Mouse (Mus musculus) MEL (cell line): ENCODE results near the gene Rpl36al.

Experiments used
- BHLHE40 ChIP-seq: IDR thresholded peaks from 2 replicates; pipeline ENCODE4 v1.6.1; 2012; ENCODE audit warnings: low read depth, mild to moderate bottlenecking, inconsistent platforms, low read length, improper control_type of control experiment, borderline replicate concordance
- CHD2 ChIP-seq: IDR thresholded peaks from 2 replicates; pipeline ENCODE4 v1.6.1; 2011; ENCODE audit warnings: low read length, improper control_type of control experiment
- CTCF ChIP-seq, 3 experiments: IDR thresholded peaks in 2 of 3; conservative IDR thresholded peaks in 1 of 3; 2 replicates each; pipeline ENCODE4 v1.5.1; 2011 to 2012; ENCODE audit warnings: low read length in 3 of 3, low read depth in 2 of 3, mild to moderate bottlenecking in 2 of 3, improper control_type of control experiment in 1 of 3, inconsistent platforms in 1 of 3, mixed read lengths in 1 of 3, moderate library complexity in 1 of 3; ENCODE audit not compliant: control insufficient read depth in 1 of 3, insufficient read depth in 1 of 3, poor library complexity in 1 of 3, severe bottlenecking in 1 of 3
- EP300 ChIP-seq, 2 experiments: IDR thresholded peaks; 2 replicates each; pipeline ENCODE4 v1.6.1; 2011; ENCODE audit warnings: improper control_type of control experiment in 2 of 2, low read length in 2 of 2, low read depth in 1 of 2, mild to moderate bottlenecking in 1 of 2
- GATA1 ChIP-seq: IDR thresholded peaks from 2 replicates; pipeline ENCODE4 v1.6.1; 2011; ENCODE audit warnings: low read depth, low read length, improper control_type of control experiment
- JUND ChIP-seq: IDR thresholded peaks from 2 replicates; pipeline ENCODE4 v1.6.1; 2011; ENCODE audit warnings: low read depth, mild to moderate bottlenecking, improper control_type of control experiment, low read length
- MAX ChIP-seq: IDR thresholded peaks from 2 replicates; pipeline ENCODE4 v1.6.1; 2011; ENCODE audit warnings: low read length, improper control_type of control experiment
- POLR2A ChIP-seq, 2 experiments: IDR thresholded peaks; 2 replicates each; pipeline ENCODE4 v1.6.1; 2011 to 2012; ENCODE audit warnings: low read length in 2 of 2, mild to moderate bottlenecking in 2 of 2, control low read depth in 1 of 2, improper control_type of control experiment in 1 of 2, low read depth in 1 of 2, moderate library complexity in 1 of 2; ENCODE audit not compliant: control insufficient read depth in 1 of 2, insufficient read depth in 1 of 2, poor library complexity in 1 of 2
- SIN3A ChIP-seq: IDR thresholded peaks from 2 replicates; pipeline ENCODE4 v1.6.1; 2012; ENCODE audit warnings: low read length, improper control_type of control experiment, inconsistent platforms
- TCF12 ChIP-seq: IDR thresholded peaks from 2 replicates; pipeline ENCODE4 v1.6.1; 2014; ENCODE audit warnings: low read depth, mild to moderate bottlenecking, inconsistent platforms, low read length, improper control_type of control experiment, moderate library complexity
- USF1 ChIP-seq: IDR thresholded peaks from 2 replicates; pipeline ENCODE4 v1.6.1; 2014; ENCODE audit warnings: low read depth, mild to moderate bottlenecking, inconsistent platforms, low read length, improper control_type of control experiment, moderate library complexity
- ZNF384 ChIP-seq: IDR thresholded peaks from 2 replicates; pipeline ENCODE4 v1.6.1; 2012; ENCODE audit warnings: low read depth, mild to moderate bottlenecking, inconsistent platforms, low read length, improper control_type of control experiment

DNA sequence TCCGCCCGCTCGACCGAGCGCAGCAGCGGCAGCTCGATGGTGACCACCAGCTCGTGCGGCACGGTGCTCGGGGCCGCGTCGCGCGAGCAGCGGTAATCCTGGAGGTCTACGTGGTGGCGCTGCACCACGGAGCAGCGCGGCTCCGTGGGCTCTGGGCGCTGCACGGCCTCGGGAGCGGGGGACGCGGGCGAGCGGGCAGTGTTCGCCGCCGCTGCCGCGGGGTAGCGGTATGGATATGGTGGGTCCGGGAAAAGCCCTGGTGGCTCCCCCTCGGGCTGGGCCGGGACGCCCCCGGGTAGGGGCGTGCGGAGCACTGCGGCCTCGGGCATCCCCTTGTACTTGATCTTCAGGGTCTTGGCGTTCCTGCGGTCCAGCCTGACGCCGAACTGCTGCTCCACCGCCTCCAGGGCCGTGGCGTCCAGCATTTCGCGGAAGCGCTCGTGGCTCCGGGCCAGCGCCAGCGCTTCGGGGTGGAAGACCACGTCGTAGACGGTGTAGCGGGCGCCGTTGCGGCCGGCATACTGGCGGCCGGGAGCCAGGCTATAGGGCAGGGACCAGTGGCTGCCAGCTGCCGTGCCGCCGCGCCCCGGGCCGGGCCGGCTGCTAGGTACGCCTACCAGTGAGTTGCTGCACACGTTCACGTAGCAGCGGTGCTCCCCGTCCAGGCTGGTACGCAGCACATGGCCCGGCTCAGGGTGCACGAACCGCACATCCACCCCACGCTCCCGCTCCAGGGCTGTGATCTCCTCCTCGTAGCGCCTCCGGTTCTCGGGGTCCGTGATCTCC, 13.7 kb upstream of the Rpl36al start:
- TF ChIP-seq MAX, result peak; percentile 53
- no peak for TF ChIP-seq CHD2
- no peak for TF ChIP-seq CTCF (IDR thresholded peaks at IDR 0.05 in 2 of 3, conservative IDR thresholded peaks at IDR 0.05 in 1 of 3; ENCODE audit: control insufficient read depth in 1 of 3, insufficient read depth in 1 of 3, low read depth in 2 of 3, low read length in 3 of 3, poor library complexity in 1 of 3, severe bottlenecking in 1 of 3)
- TF ChIP-seq TCF12, result no peak
- TF ChIP-seq ZNF384, result no peak
- TF ChIP-seq JUND, result no peak
- TF ChIP-seq USF1, result no peak
- TF ChIP-seq EP300 (IDR thresholded peaks at IDR 0.05; ENCODE audit: low read depth in 1 of 2, low read length in 2 of 2), result no peak
- no peak for TF ChIP-seq POLR2A (IDR thresholded peaks at IDR 0.05; ENCODE audit: control insufficient read depth in 1 of 2, insufficient read depth in 1 of 2, low read depth in 1 of 2, low read length in 2 of 2, poor library complexity in 1 of 2)
- TF ChIP-seq SIN3A, result no peak
- TF ChIP-seq GATA1, result no peak
- TF ChIP-seq BHLHE40, result no peak
